Mouse (Mus musculus): ENCODE measurements around the gene Ubxn6.
"Not testable (repeated sequence)": the region's sequence is repeated elsewhere in the genome, so short reads cannot be mapped to it uniquely, and the experiment has no call there.

Gene Ubxn6

DNA sequence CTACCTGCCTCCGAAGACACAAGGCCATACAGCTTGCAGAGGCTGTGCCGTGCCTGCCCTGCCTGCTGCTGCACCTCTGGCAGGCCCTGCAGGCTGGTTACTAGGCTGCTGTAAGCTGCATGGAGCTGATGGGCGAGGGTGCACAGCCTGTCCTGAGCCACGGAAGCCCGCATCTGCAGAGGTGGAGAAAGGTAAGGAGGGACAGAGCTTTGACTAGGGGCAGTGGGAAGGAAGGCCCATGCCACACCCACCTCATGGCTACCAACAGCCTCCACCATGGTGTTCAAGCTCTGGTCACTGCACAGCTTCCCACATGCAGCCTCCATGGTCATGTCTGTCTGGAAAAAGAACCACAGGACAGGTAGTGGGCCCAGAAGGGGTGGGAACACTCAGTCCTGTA lies 27.3 kb upstream of the Ubxn6 start:
- DNase-seq (ENCODE audit: low spot score): no peak

GRCm38 (mm10) chr17:56100811-56101210 lies 26.0 kb upstream of the Ubxn6 start:
- no peak for DNase-seq (ENCODE audit: low spot score)

DNA sequence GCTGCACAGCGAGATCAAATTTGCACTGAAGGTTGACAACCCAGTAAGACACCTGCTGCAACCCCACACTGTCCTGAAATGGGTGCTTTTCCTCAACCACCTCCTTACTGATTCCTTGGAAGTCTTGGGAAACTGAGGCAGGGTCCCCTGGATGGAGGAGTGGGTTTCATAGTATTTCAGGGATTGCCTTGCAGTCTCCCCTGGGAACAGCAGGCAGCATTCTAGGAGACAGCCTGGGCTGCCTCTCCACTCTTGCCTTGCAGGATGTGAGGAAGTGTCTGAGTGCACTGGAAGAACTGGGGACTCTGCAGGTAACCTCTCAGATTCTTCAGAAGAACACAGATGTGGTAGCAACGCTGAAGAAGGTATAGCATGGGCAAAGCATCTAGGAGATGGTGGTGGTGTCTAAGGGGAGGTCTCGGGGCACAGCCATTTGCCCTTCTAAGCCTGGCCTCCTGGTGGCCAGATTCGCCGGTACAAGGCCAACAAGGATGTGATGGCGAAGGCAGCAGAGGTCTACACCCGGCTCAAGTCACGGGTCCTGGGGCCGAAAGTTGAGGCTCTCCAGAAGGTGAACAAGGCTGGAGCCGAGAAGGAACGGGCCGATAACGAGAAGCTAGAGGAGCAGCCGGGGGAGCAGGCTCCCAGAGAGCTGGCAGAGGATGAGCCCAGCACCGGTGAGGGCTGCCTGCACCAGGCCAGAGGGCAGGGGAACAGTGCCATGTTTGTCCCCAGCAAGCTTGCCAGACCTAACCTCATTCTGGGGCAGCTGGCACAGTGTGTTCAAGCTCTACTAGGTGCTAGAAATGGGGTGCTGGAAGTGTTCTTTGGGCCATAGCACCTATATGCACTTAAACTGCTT lies 24.1 kb upstream of the Ubxn6 start:
- no peak for DNase-seq (ENCODE audit: low spot score)

GRCm38 (mm10) chr17:56098180-56098579 lies 23.4 kb upstream of the Ubxn6 start:
- no peak for DNase-seq (ENCODE audit: low spot score)

DNA sequence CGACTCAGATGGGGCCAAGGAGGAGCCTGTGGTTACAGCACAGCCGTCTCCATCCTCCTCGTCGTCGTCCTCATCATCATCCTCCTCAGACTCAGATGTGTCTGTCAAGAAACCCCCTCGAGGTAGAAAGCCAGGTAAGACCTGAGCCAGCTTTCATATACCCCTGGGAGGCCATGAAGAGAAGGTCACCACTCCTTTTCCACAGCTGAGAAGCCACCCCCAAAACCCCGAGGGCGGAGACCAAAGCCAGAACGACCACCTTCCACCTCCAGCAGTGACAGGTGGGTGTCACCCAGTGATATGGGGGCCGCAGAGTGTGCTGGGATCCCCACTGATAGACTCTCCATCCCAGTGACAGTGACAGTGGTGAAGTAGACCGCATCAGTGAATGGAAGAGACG lies 22.1 kb upstream of the Ubxn6 start:
- DNase-seq (ENCODE audit: low spot score): no peak

DNA sequence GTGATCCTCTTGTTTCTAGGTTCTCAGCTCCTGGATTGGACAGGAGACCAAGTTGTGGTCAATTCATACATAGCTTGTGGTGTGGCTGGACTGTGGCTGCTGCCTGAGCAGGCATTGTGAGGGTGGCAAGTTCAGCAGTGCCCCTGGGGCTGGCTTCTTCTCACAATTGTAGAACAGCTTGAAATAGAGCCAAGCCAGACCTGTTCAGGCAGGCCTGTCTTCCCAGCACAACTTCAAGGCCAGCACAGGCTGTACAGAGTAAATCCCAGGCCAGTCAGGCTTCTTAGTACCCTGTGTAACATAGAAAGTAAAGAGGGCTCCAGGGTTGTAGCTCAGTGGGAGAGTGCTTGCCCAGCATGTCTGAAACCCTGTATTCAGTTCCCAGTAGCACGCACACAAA lies 18.0 kb upstream of the Ubxn6 start:
- DNase-seq (ENCODE audit: low spot score): no peak

DNA sequence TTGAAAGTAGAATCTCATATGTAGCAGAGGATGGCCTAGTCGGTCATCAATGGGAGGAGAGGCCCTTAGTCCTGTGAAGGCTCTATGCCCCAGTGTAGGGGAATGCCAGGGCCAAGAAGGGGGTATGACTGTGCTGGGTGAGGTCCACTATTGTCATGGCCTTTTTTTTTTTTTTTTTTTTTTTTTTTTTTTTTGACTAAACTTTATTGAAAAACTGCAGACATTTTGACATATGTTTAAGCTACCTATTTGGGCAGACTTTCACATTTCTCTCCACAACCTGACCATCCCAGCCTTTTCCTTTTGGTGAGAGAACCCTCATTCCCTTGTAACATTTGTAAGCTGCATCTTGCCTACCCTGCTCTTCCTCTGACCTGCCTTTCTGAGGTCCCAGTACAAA lies 17.5 kb upstream of the Ubxn6 start:
- no peak for DNase-seq (ENCODE audit: low spot score)

- DNase-seq (ENCODE audit: low spot score): no peak
Observed at GRCm38 (mm10) chr17:56080781-56081585, 6.2 kb upstream of the Ubxn6 start.

DNA sequence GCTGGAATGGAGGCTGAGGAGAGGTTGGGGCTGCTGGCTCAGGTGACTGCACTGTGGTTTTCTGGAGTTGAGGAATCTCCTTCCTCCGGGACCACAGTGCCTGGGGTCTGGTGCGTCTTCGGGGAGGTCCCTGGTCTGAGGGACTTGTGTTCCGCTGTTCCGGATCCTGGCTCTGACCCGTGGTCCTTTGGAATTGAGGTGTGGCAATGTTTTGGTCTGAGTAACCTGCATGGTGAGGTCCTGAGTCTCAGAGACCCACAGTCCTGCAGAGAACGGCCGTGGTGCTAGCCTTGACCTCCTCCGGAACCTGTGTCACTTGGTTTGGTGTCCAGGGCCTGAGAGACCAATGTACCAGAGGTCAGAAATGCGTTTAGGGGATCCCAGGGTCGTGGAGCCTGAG lies 5.1 kb upstream of the Ubxn6 start:
- DNase-seq (ENCODE audit: low spot score): no peak

- DNase-seq (ENCODE audit: low spot score): peak; percentile 99
Observed at GRCm38 (mm10) chr17:56078880-56079795, 4.3 kb upstream of the Ubxn6 start, which contains the start of gene Hdgfl2. Gene Hdgfl2 (plus strand): TSS chr17:56079634.

GRCm38 (mm10) chr17:56078361-56078760 lies 3.5 kb upstream of the Ubxn6 start:
- DNase-seq (ENCODE audit: low spot score): not testable (repeated sequence)

GRCm38 (mm10) chr17:56077523-56077922 lies 2.7 kb upstream of the Ubxn6 start:
- no peak for DNase-seq (ENCODE audit: low spot score)

- no peak for DNase-seq (ENCODE audit: low spot score)
Observed at GRCm38 (mm10) chr17:56074097-56074826, 566 bp downstream of the Ubxn6 start.

- DNase-seq (ENCODE audit: low spot score): no peak
Observed at GRCm38 (mm10) chr17:56072243-56072642, 2.6 kb downstream of the Ubxn6 start.

DNA sequence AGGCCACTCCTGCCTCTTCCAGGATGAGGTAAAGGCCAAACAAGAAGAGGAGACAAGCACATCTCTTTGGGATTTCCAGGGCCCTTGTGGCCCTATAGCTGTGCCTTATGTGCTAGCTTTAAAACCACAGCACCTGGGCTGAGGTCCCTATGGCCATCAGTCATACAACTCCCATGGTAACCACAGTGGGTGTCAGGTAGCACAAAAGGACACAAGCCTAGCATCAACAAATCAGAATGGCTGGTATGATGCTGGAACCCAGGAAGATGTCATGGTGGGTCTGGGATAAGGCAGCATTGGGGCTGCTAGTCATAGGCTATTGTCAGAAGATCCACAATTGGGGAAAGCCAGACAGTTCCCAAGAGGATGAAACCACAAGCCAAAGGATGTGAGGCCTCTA lies 3.7 kb downstream of the Ubxn6 start:
- DNase-seq (ENCODE audit: low spot score): no peak

GRCm38 (mm10) chr17:56069066-56069465 lies 5.8 kb downstream of the Ubxn6 start:
- DNase-seq (ENCODE audit: low spot score): no peak

DNA sequence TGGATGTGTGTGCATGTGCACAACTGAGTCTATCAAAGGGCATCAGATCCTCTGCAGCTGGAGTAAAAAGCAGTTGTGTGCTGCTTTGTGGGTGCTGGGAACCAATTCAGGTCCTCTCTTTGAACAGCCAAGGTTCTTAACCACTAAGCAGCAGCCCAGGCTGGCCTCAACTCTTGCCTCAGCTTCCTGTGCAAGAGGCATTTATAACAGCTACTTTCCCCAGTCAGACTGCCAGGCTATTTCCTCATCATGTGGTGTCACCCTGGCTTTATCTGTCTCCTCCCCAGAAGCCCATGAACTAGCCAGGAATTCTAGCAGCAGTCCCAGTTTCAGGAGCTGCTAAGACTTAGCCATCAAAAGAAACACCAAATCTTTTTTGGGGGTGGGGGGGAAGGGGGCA lies 8.4 kb downstream of the Ubxn6 start:
- no peak for DNase-seq (ENCODE audit: low spot score)

GRCm38 (mm10) chr17:56065715-56066114 lies 9.1 kb downstream of the Ubxn6 start:
- not testable (repeated sequence) for DNase-seq (ENCODE audit: low spot score)

- DNase-seq (ENCODE audit: low spot score): no peak
Observed at GRCm38 (mm10) chr17:56062081-56062480, 12.7 kb downstream of the Ubxn6 start.

DNA sequence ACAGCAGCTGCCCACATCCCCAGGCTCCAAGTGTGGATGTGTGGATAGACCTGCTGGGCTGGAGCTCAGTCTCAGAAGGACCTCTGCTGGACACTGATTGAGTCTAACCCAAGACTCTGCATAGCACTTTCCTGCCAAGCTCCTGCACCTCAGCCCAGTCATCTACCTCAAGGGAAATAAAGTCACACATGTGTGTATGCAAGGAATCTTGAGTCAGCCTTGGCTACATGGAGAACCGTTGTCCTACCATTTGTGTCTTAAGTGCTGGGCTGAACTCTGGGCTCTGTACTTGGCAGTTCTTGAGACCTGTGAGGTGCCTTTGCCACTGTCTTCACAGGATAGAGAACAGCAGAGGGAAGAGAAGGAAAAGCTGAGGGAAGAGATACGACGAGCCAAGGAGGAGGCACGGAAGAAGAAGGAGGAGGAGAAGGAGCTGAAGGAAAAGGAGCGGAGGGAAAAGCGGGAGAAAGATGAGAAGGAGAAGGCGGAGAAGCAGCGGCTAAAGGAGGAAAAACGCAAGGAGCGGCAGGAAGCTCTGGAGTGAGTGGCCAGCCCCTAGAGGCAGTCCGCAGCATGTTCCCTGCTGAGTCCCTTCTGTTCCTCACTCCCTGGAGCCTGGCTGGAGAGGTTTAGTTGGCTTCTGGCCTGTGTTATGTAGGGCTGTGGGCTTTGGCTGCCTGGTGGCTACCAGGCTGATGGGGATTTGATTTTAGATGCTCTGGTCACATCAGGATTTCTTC lies 17.3 kb downstream of the Ubxn6 start:
- no peak for DNase-seq (ENCODE audit: low spot score)
